Mouse (Mus musculus) liver, adult 2 months (tissue): Measurements from ENCODE around the gene Nup160. TPM values are rescaled to one million over a fixed set of nuclear protein-coding genes. Genes with fewer than 3 reads are reported as not detected.
A peak's percentile ranks its signal among the peaks of the same experiment; 100 is the strongest.

Experiments
- DNase-seq: peaks from one replicate; pipeline ENCODE4 v3.0.0-alpha.2; 2011; ENCODE audit warnings: low read depth, low spot score; ENCODE audit errors: extremely low read depth
- H3K27ac ChIP-seq: fragments of 200-500 bp; replicated peaks from 2 replicates; pipeline ENCODE4 v1.5.1; 2012; ENCODE audit warnings: low read depth, mild to moderate bottlenecking, control low read depth, inconsistent platforms, low read length; ENCODE audit not compliant: insufficient read depth
- H3K27me3 ChIP-seq: fragments of 200-500 bp; 2 replicates; pipeline ENCODE4 v1.6.1; 2012; ENCODE audit warnings: mild to moderate bottlenecking, moderate library complexity, low read length, inconsistent platforms; ENCODE audit not compliant: control insufficient read depth, insufficient read depth
- H3K36me3 ChIP-seq: fragments of 200-500 bp; 2 replicates; pipeline ENCODE4 v1.6.1; 2012; ENCODE audit warnings: low read length, inconsistent platforms; ENCODE audit not compliant: control insufficient read depth, insufficient read depth
- H3K4me1 ChIP-seq: fragments of 200-500 bp; 2 replicates; pipeline ENCODE4 v1.6.1; 2011; ENCODE audit warnings: low read length; ENCODE audit not compliant: control insufficient read depth, insufficient read depth
- H3K4me3 ChIP-seq: fragments of 200-500 bp; 2 replicates; pipeline ENCODE4 v1.5.1; 2011; ENCODE audit warnings: low read depth, mild to moderate bottlenecking, control low read depth, low read length, moderate library complexity; ENCODE audit not compliant: insufficient read depth
- H3K79me2 ChIP-seq: fragments of 200-500 bp; 2 replicates; pipeline ENCODE4 v1.6.1; 2012; ENCODE audit warnings: inconsistent platforms, mild to moderate bottlenecking, low read length, moderate library complexity; ENCODE audit not compliant: control insufficient read depth, insufficient read depth
- H3K9ac ChIP-seq: fragments of 200-500 bp; 2 replicates; pipeline ENCODE4 v1.6.1; 2012; ENCODE audit warnings: low read depth, mild to moderate bottlenecking, control low read depth, inconsistent platforms, low read length
- CTCF ChIP-seq: fragments of 200-500 bp; IDR thresholded peaks from 2 replicates; pipeline ENCODE4 v1.5.1; 2011; ENCODE audit warnings: low read depth, low read length, control low read depth
- POLR2A ChIP-seq: fragments of 200-500 bp; IDR thresholded peaks from 2 replicates; pipeline ENCODE4 v1.6.1; 2011; ENCODE audit warnings: low read length, control low read depth; ENCODE audit not compliant: insufficient read depth; ENCODE audit errors: extremely low read depth
- WGBS: fragments of 180-500 bp; shearing (Covaris S2); methylation state at CpG from one replicate; pipeline ENCODE4 v1.1.7; 2018; 5-methylcytosine and 5-hydroxymethylcytosine counted together
- polyA plus RNA-seq: library from polyadenylated mRNA; depleted of rRNA; stranded (reverse); fragments of >200 nt; gene quantifications from 2 replicates; pipeline ENCODE4 v1.2.3, GENCODE M21; 2012
- total RNA-seq: library from RNA; depleted of rRNA; stranded (reverse); fragments of >200 nt; gene quantifications from 2 replicates; pipeline ENCODE4 v1.2.3, GENCODE M21; 2014

Gene Nup160
- total and polyA plus RNA-seq, 2 experiments, result 3.1 to 9.6 TPM

DNA sequence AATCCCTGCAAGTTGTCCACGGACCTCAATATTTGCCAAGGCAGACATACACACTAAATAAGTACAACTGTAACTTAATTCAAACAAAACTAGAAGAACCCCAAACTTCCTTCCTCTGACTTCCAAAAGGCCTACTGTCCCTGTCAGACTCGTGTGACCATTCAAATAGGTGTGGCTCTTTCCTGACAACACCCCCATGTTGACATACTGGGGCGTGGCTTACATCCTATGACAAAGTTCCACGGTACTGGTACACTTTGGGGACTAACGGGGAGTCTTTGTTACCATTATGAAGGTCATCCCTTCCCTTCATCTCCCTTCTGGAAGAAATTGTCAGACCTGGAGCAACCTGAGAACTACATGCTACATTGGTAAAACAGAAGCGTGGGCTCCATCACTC is 29.9 kb upstream of the Nup160 start:
- H3K4me3 ChIP-seq, result no peak overlapping the region
- no peaks in the 10 kb centered on the region for H3K79me2 ChIP-seq
- no peaks in the 10 kb centered on the region for H3K36me3 ChIP-seq
- no peaks in the 10 kb centered on the region for H3K27me3 ChIP-seq
- DNase-seq, result no peak
- TF ChIP-seq POLR2A (no peak), CTCF (no peak)
- no peak overlapping the region for H3K27ac ChIP-seq
- no peak overlapping the region for H3K9ac ChIP-seq
- no peaks in the 10 kb centered on the region; the same call in 1 of the 2 replicates for H3K4me1 ChIP-seq
- 61% methylated on average over 6 of the region's 6 CpGs for WGBS

DNA sequence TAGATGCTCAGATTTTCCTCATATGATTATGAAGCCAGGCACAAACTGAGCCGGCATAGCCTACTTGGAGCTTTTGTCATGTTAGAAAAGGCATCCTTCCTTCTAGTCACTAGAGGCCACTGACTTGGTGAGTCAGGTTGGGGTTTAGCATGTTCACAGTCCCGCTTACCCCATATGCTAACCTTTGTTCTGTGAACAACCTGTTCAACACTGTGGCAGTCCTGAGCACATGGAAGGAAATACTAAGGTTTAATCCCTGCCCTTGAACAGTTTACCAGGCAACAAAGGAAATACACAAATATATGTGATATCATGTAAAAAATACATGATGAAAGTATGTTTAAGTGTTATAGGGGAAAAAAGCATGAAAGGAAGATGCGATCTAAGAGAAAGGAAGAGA is 27.6 kb upstream of the Nup160 start:
- TF ChIP-seq POLR2A (no peak), CTCF (no peak)
- H3K27me3 ChIP-seq, result no peaks in the 10 kb centered on the region
- WGBS, result 87% methylated on average over 3 of the region's 3 CpGs

DNA sequence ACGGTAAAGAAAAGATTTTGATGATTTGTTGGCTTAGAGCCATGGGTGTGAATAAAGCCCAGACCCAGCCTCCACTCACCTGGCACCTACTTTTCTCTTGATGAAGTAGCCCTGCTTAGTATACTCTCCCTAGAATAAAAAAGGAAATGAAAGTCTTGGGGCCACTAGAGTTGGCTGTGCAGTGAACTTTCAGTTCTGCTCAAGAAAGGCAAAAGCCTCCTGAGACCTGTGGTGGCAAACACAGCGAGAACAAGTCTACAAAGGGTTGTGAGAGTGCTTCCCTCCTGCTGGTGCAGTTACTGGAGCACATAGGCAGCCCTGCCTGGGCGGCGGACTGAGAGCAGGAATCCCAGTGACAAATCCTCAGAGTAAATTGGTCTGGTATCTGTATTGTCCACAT is 27.1 kb upstream of the Nup160 start:
- peak; percentile 23 for DNase-seq
- WGBS, result 65% methylated on average over 4 of the region's 4 CpGs
- H3K27ac ChIP-seq, result no peak overlapping the region

More for the DNA sequence above, 27.6 kb upstream of the Nup160 start:
- Histone ChIP-seq H3K4me1 (no peaks in the 10 kb centered on the region; the same call in 1 of the 2 replicates), H3K4me3 (no peak overlapping the region), H3K36me3 (no peaks in the 10 kb centered on the region), H3K79me2 (no peaks in the 10 kb centered on the region), H3K27ac (no peak overlapping the region), H3K9ac (no peak overlapping the region)
- no peak for DNase-seq

DNA sequence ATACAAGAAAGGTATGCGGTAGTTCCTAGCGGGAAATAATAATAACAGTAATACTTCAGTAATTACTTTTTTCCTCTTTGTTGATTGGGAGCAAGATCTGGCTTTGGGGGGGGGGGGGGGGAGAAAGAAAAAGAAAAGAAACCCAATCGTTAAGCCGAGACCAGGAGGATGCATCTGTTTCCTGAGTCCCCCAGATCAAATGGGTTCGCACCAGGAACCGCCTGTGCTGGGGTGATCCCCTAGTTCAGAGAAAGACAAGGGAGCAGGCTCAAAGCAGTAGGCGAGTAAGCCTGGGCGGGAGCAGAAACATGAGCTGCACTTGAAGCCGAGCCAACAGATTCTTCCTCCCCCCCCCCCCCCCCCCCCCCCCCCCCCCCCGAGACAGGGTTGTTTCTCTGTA is 24.9 kb upstream of the Nup160 start:
- no peaks in the 10 kb centered on the region; the same call in 1 of the 2 replicates for H3K4me1 ChIP-seq
- H3K9ac ChIP-seq, result no peak overlapping the region
- no peak for DNase-seq
- H3K27ac ChIP-seq, result no peak overlapping the region
- no peaks in the 10 kb centered on the region for H3K27me3 ChIP-seq
- no peaks in the 10 kb centered on the region for H3K36me3 ChIP-seq
- 76% methylated on average over 9 of the region's 10 CpGs for WGBS
- no peak overlapping the region for H3K4me3 ChIP-seq
- no peaks in the 10 kb centered on the region for H3K79me2 ChIP-seq
- TF ChIP-seq POLR2A (no peak), CTCF (no peak)

More for the DNA sequence above, 27.1 kb upstream of the Nup160 start:
- Histone ChIP-seq H3K4me3 (no peak overlapping the region), H3K79me2 (no peaks in the 10 kb centered on the region), H3K36me3 (no peaks in the 10 kb centered on the region), H3K9ac (no peak overlapping the region), H3K27me3 (no peaks in the 10 kb centered on the region), H3K4me1 (no peaks in the 10 kb centered on the region; the same call in 1 of the 2 replicates)
- no peak for TF ChIP-seq CTCF
- TF ChIP-seq POLR2A, result no peak

DNA sequence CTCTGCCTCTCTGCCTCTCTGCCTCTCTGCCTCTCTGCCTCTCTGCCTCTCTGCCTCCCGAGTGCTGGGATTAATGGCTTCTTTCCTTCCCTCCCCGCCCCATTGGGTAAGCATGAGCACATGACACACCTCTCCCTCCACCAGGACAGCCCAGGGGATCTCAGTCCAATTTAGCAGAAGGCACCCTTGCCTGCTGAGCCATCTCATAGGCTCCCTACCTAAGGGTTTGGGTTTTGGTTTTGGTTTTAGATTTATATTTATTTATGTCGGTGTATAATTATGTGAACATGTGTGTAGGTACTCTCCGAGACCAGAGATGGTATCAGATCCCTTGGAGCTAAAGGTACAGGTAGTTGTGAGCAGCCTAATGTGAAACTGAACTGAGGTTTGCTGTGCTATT is 24.0 kb upstream of the Nup160 start:
- no peaks in the 10 kb centered on the region; the same call in 1 of the 2 replicates for H3K4me1 ChIP-seq
- DNase-seq, result no peak
- no peak for TF ChIP-seq POLR2A
- no peak for TF ChIP-seq CTCF
- H3K79me2 ChIP-seq, result no peaks in the 10 kb centered on the region
- no peak overlapping the region for H3K27ac ChIP-seq
- no peaks in the 10 kb centered on the region for H3K36me3 ChIP-seq
- no peaks in the 10 kb centered on the region for H3K27me3 ChIP-seq
- WGBS, result 72% methylated on average over 4 of the region's 4 CpGs
- no peak overlapping the region for H3K9ac ChIP-seq
- no peak overlapping the region for H3K4me3 ChIP-seq

DNA sequence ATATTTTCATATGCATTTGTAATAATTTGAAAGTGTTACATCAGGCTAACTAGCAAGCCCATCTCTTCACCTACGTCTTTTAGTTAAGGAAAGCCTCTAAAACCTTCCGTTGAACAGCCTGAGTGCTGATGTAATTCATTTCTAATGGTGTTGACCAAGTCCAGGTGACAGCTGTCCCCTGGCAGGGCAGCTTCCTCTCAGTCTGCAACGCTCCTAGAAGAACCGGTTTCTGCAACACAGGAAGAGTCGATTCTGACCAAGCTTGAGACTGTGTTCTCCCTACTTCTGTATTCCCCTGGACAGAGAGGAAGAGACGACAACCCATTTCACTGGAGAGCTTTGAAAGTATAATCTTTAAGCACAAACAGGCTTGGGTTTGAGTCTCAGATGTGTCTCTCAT is 21.6 kb upstream of the Nup160 start:
- WGBS, result 69% methylated on average over 6 of the region's 6 CpGs
- TF ChIP-seq POLR2A (no peak), CTCF (no peak)
- no peak overlapping the region for H3K9ac ChIP-seq
- no peaks in the 10 kb centered on the region for H3K27me3 ChIP-seq
- no peak overlapping the region for H3K4me3 ChIP-seq
- H3K4me1 ChIP-seq, result no peaks in the 10 kb centered on the region; the same call in 1 of the 2 replicates
- no peak for DNase-seq
- no peak overlapping the region for H3K27ac ChIP-seq
- H3K36me3 ChIP-seq, result no peaks in the 10 kb centered on the region
- no peaks in the 10 kb centered on the region for H3K79me2 ChIP-seq
